Mouse (Mus musculus): ENCODE results near the gene Rgs10.
"Not testable (repeated sequence)": the region's sequence is repeated elsewhere in the genome, so short reads cannot be mapped to it uniquely, and the experiment has no call there.

The Rgs10 gene

GRCm38 (mm10) chr7:128355463-128355862 is 63.1 kb downstream of the Rgs10 start:
- in situ Hi-C loops (cut with MboI; ENCODE audit: low pct_unique_long_range_greater_than_20kb in 1 of 2, low sequenced_read_pairs in 2 of 2, unreplicated experiment in 1 of 2) = no loop called here

- in situ Hi-C loops (cut with MboI; ENCODE audit: low pct_unique_long_range_greater_than_20kb in 1 of 2, low sequenced_read_pairs in 2 of 2, unreplicated experiment in 1 of 2) = no loop called here
Observed at GRCm38 (mm10) chr7:128352721-128353120, 65.8 kb downstream of the Rgs10 start.

GRCm38 (mm10) chr7:128351176-128351575 is 67.4 kb downstream of the Rgs10 start:
- in situ Hi-C loops (cut with MboI; ENCODE audit: low pct_unique_long_range_greater_than_20kb in 1 of 2, low sequenced_read_pairs in 2 of 2, unreplicated experiment in 1 of 2) = no loop called here

GRCm38 (mm10) chr7:128350316-128350715 is 68.2 kb downstream of the Rgs10 start:
- in situ Hi-C loops (cut with MboI; ENCODE audit: low pct_unique_long_range_greater_than_20kb in 1 of 2, low sequenced_read_pairs in 2 of 2, unreplicated experiment in 1 of 2) = no loop called here

- in situ Hi-C loops (cut with MboI; ENCODE audit: low pct_unique_long_range_greater_than_20kb in 1 of 2, low sequenced_read_pairs in 2 of 2, unreplicated experiment in 1 of 2) = loop anchor here in 1 of 2 experiments (5.0 kb wide), 1 partner anchor 107 kb away; no protein-coding TSS in a partner anchor
Observed at GRCm38 (mm10) chr7:128349751-128350150, 68.8 kb downstream of the Rgs10 start.

- in situ Hi-C loops (cut with MboI; ENCODE audit: low pct_unique_long_range_greater_than_20kb in 1 of 2, low sequenced_read_pairs in 2 of 2, unreplicated experiment in 1 of 2) = loop anchor here in 1 of 2 experiments (5.0 kb wide), 1 partner anchor 106 kb away; no protein-coding TSS in a partner anchor
Observed at GRCm38 (mm10) chr7:128348608-128349007, 70.0 kb downstream of the Rgs10 start.

GRCm38 (mm10) chr7:128346991-128347390 is 71.6 kb downstream of the Rgs10 start:
- in situ Hi-C loops (cut with MboI; ENCODE audit: low pct_unique_long_range_greater_than_20kb in 1 of 2, low sequenced_read_pairs in 2 of 2, unreplicated experiment in 1 of 2) = loop anchor here in 1 of 2 experiments (5.0 kb wide), 1 partner anchor 105 kb away; no protein-coding TSS in a partner anchor

- in situ Hi-C loops (cut with MboI; ENCODE audit: low pct_unique_long_range_greater_than_20kb in 1 of 2, low sequenced_read_pairs in 2 of 2, unreplicated experiment in 1 of 2) = loop anchor here in 1 of 2 experiments (5.0 kb wide), 1 partner anchor 104 kb away; no protein-coding TSS in a partner anchor
Observed at GRCm38 (mm10) chr7:128346522-128346921, 72.0 kb downstream of the Rgs10 start.

- in situ Hi-C loops (cut with MboI; ENCODE audit: low pct_unique_long_range_greater_than_20kb in 1 of 2, low sequenced_read_pairs in 2 of 2, unreplicated experiment in 1 of 2) = loop anchor here in 1 of 2 experiments (5.0 kb wide), 1 partner anchor 103 kb away; no protein-coding TSS in a partner anchor
Observed at GRCm38 (mm10) chr7:128345691-128346090, 72.9 kb downstream of the Rgs10 start.

- in situ Hi-C loops (cut with MboI; ENCODE audit: low pct_unique_long_range_greater_than_20kb in 1 of 2, low sequenced_read_pairs in 2 of 2, unreplicated experiment in 1 of 2) = loop anchor here in 1 of 2 experiments (5.0 kb wide), 1 partner anchor 103 kb away; no protein-coding TSS in a partner anchor
Observed at GRCm38 (mm10) chr7:128344928-128345653, 73.5 kb downstream of the Rgs10 start.

GRCm38 (mm10) chr7:128344488-128344887 is 74.1 kb downstream of the Rgs10 start:
- in situ Hi-C loops (cut with MboI; ENCODE audit: low pct_unique_long_range_greater_than_20kb in 1 of 2, low sequenced_read_pairs in 2 of 2, unreplicated experiment in 1 of 2) = no loop called here

GRCm38 (mm10) chr7:128342691-128343090 is 75.9 kb downstream of the Rgs10 start:
- in situ Hi-C loops (cut with MboI; ENCODE audit: low pct_unique_long_range_greater_than_20kb in 1 of 2, low sequenced_read_pairs in 2 of 2, unreplicated experiment in 1 of 2) = not testable (repeated sequence)

- in situ Hi-C loops (cut with MboI; ENCODE audit: low pct_unique_long_range_greater_than_20kb in 1 of 2, low sequenced_read_pairs in 2 of 2, unreplicated experiment in 1 of 2) = not testable (repeated sequence)
Observed at GRCm38 (mm10) chr7:128340321-128340720, 78.2 kb downstream of the Rgs10 start.

- in situ Hi-C loops (cut with MboI; ENCODE audit: low pct_unique_long_range_greater_than_20kb in 1 of 2, low sequenced_read_pairs in 2 of 2, unreplicated experiment in 1 of 2) = no loop called here
Observed at GRCm38 (mm10) chr7:128332896-128333295, 85.7 kb downstream of the Rgs10 start.

- in situ Hi-C loops (cut with MboI; ENCODE audit: low pct_unique_long_range_greater_than_20kb in 1 of 2, low sequenced_read_pairs in 2 of 2, unreplicated experiment in 1 of 2) = no loop called here
Observed at GRCm38 (mm10) chr7:128330981-128331380, 87.6 kb downstream of the Rgs10 start.

GRCm38 (mm10) chr7:128324977-128325376 is 93.6 kb downstream of the Rgs10 start:
- in situ Hi-C loops (cut with MboI; ENCODE audit: low pct_unique_long_range_greater_than_20kb in 1 of 2, low sequenced_read_pairs in 2 of 2, unreplicated experiment in 1 of 2) = no loop called here

All from mouse embryonic stem cell (cell line).